Mouse (Mus musculus) inflammation-experienced regulatory T-cells, adult 16 weeks (primary cell): ENCODE data around the gene Ppbp. TPM values are rescaled to one million over a fixed set of nuclear protein-coding genes. Genes with fewer than 3 reads are reported as not detected.

Experiments used
- polyA plus RNA-seq: library from polyadenylated mRNA; unstranded; fragments of 100-300 nt; shearing (Covaris generic); gene quantifications from one replicate; pipeline ENCODE4 v1.2.1, GENCODE M21; 2017

Gene Ppbp
- polyA plus RNA-seq = not detected

GRCm38 (mm10) chr5:90768218-90768617 is at the start of gene Ppbp:
Gene Ppbp (plus strand): TSS chr5:90768518.

DNA sequence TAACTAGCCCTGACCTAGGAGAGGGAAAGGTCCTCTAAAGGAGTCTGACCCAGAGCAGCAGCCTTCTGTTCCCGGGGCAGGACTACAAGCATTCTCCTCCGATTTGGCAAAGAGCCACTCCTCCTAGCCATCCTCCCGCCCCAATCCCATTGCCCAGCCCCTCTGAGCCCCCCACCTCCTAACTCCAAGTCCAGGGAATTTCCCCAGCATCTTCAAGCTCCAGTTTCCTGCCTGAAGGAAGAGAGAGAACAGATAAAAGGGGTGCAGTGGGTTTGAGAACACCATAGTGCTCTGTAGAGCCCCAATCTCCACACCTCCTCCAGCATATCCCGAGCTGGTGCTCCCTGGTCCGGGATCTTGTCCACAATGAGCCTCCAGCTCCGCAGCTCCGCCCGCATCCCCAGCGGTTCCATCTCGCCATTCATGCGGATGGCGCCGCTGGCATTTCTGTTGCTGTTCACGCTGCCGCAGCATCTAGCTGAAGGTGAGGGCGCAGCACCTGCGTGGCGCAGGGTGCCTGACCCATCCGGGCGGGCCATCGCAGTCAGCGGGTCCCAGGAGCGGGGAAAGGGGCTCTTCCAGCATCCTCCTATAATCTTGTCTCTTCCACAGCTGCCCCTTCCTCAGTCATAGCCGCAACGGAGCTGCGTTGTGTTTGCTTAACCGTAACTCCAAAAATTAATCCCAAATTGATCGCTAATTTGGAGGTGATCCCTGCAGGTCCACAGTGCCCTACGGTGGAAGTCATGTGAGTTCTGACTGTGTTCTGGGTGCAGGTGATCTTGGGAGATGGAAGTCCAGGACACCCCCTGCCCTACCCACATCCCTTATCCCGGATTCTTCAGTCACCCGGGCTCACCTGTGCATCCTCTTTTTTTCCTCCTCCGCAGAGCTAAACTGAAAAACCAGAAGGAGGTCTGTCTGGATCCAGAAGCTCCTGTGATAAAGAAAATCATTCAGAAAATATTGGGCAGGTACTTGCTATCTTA is 8.9 kb upstream of the Ppbp start, which contains the start of gene Cxcl5:
Gene Cxcl5 (plus strand): TSS at position 284 of the 989 bp plus-strand sequence.

DNA sequence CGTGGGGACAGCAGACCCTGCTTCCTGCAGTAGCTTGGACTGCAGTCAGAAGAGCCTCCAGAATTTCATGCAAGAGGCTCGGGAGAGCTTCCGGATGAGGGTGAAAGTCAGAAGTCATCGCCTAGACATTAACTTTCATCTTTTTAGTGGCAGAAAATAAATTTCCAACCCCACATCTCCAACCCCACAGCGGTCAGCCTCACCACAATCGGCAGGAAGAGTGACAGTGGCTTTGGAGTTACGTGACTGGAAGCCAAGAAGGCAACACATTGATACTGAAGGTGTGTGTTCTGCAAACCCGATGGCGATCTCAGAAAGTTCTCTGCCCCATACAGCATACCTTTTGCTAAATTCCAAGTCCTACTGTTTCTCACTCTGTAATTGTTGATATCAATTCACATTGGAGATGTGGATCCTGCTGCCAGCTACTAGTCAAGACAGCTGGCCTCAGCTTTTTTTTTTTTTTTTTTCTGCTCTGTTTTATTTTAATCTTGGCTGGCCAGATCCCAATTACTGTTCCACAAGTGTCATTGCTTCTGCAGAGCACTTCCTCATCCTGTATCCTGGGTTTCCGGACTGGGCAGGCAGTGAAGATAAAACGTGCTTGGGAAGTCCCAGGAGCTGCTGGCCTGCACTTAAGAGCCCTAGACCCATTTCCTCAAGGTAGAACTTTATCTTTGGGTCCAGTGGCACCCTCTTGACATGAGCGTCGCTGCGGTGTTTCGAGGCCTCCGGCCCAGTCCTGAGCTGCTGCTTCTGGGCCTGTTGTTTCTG is 3.7 kb downstream of the Ppbp start, which contains the start of gene Pf4:
Gene Pf4 (plus strand): TSS at position 556 of the 774 bp plus-strand sequence.

DNA sequence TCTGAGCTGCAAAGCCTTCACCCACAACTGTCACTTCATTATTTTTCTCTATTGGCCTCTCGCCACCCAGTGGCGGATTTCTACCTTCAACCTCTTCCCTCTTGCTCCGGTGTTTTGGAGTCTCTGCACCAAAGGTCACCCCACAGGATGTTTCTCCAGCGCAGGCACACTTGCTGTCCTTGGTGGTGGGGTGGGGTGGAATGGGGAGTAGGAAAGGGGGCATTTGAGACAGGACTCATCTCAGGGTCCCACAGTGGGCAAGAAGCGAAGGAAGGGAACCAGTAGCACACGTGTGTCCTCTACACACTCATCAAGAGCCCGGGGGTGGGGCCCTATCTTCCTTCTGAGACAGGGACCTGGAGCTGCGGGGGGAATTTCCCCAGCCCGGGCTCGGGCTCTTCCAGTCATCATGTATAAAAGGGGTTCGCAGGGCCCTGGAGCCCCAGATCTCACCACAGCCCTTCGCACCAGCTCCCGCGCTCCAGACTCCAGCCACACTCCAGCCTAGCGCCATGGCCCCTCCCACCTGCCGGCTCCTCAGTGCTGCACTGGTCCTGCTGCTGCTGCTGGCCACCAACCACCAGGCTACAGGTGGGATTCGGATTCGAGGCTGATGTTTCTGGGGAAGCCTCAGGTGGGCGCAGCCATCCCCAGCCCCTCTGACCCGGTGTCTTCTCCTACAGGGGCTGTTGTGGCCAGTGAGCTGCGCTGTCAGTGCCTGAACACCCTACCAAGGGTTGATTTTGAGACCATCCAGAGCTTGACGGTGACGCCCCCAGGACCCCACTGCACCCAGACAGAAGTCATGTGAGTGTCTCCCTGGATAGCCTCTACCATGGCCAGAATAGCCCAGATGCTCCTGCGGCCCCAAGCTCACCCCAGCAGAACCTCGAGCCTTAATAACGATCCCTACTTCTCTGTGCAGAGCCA is 17.6 kb downstream of the Ppbp start, which contains the start of gene Cxcl3:
Gene Cxcl3 (plus strand): TSS at position 445 of the 930 bp plus-strand sequence.

GRCm38 (mm10) chr5:90794195-90794625 is 25.9 kb downstream of the Ppbp start, which contains the start of gene Cxcl15:
Gene Cxcl15 (plus strand): TSS chr5:90794534.

Other genes with a start within 250 kb of the Ppbp start
- gene Afm, start 249.6 kb upstream of the Ppbp start, polyA plus RNA-seq = not detected
- gene 5830473C10Rik, start 207.4 kb upstream of the Ppbp start, polyA plus RNA-seq = not detected
- gene Rassf6, start 127.9 kb upstream of the Ppbp start, polyA plus RNA-seq = 3.6 TPM
- gene Cxcl5, start 9.2 kb upstream of the Ppbp start, polyA plus RNA-seq = not detected
- not detected for gene Pf4, start 3.9 kb downstream of the Ppbp start, polyA plus RNA-seq
- 1.4 TPM for gene Cxcl3, start 17.6 kb downstream of the Ppbp start, polyA plus RNA-seq
- not detected for gene Cxcl15, start 26.0 kb downstream of the Ppbp start, polyA plus RNA-seq
- not detected for gene Cxcl1, start 122.7 kb downstream of the Ppbp start, polyA plus RNA-seq
- 1.8 TPM for gene Cxcl2, start 135.4 kb downstream of the Ppbp start, polyA plus RNA-seq
- gene Mthfd2l, start 162.6 kb downstream of the Ppbp start, polyA plus RNA-seq = 1.6 TPM